Mouse (Mus musculus) cerebellum, adult 11-12 months (tissue): Measurements from ENCODE around the gene Hmgn5.

ENCODE experiments used
- DNase-seq: peaks from one replicate; pipeline ENCODE4 v3.0.0; 2022

The Hmgn5 gene

GRCm38 (mm10) chrX:109013283-109013682 is at the start of gene Hmgn5:
Hmgn5 (minus strand) TSS chrX:109013404.
- peak; percentile 86 for DNase-seq

GRCm38 (mm10) chrX:109047773-109048172 is 34.6 kb upstream of the Hmgn5 start:
- DNase-seq: no peak

DNA sequence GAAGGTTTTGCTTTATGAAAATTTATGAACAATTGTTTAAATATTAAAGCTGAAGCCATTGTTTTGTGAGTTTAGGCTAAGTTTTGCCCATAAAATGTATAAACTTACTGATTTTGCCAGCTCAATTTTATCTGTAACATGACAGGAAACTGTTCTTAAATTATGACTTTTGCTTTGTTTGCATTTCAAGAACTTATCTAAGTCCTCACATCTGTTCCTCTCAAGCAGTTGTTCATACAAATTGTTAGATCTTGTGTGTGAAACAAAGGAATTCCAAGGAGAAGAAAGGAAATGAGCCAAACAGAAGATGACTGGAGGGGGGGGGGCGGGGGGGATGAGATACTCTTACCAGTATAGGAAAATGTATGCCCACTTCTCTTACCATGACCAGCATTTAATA is 13.0 kb upstream of the Hmgn5 start:
- DNase-seq: no peak

DNA sequence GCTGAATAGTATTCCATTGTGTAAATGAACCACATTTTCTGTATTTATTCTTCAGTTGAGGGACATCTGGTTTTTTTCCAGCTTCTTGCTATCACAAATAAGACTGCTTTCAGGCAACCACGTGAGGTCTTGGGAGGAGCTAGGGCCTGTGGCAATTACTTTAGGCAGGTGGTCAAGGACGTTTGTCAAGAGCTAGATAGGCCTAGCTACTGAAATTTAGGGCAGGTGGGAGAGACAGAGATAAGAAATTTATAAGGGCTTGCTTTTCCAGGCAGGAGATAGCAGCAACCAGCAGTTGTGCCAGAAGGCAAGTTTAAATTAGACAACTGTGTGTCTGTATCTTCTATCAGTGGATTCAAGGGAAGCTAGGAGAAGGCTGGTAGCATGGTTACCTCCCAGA is 7.7 kb upstream of the Hmgn5 start:
- DNase-seq: no peak

DNA sequence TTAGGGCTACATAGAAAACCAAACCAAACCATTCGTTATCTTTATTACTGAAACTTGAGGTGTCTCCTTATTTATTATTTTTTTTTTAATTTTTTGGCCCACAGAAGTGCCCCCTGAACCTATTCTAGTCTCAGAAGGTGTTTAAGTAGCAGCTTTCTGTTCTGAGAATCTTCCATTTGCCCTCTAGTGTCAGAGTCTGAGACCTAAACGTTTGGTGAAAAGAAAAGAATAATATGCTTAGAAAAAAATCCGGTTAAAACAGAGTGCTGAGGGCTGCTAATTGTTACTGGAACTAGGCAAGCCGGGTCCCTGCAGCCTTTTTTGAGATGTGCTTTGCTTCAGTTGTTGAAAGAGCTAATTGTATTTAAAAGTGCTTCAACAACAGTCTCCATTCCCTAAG is 962 bp upstream of the Hmgn5 start:
- DNase-seq: no peak

GRCm38 (mm10) chrX:109013686-109014085 is 482 bp upstream of the Hmgn5 start:
- DNase-seq: no peak

DNA sequence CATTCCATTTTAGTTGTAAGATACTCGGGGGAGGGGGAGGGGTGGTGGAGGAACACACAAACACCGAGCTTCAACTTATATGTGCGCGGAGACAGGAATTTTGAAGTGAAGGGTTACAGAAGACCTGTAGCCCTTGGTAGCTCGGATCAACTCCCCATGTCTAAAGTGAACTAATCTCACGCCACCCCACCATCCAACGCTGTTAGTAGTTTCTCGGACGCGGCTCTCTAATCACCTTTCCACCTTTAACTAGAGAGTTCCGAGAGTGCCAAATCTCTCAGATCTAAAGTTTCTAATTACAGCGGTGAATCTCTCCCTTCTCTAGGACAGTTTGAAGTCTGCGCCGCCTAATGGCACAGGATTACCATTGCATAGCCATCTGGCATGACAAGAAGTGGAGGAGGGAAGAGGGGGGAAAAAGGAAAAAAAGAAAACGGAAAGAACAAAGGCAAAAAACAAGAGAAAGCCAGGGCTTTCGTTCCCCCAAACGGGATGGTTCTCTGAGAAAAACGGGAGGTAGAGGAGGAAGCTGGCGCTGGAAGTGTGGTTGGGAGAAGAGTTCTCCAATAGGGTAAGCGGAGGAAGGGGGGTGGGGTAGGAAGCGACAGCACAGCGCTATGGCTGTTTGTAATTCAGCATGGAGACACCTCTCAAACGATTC is 703 bp downstream of the Hmgn5 start:
- DNase-seq: peak; percentile 36

DNA sequence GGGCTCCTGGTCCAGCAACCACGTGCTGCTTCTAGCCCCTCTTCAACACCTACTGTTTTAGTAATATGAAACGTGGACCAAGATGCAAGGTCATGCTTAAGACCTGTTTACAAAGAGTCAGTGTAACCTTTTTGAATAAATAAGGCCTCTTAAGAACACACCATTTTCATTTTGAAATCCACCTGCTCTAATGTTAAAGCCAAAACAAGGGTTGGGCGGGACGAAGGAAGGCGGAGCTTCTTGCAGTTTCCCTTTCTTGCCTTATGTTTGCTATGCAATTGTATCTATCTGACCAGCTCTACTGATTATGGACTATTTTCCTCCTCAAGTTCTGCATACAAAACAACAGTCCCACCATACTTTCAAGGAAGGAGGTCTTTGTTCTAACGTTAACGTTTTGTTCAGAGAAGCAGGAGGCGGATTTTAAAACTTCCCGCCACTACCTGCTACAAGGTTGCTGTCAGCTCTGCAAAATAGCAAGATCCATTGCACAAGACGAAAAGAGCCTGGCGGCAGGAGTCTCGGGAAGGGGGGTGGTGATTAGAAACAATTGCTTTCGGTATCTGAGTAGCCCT is 1.5 kb downstream of the Hmgn5 start:
- DNase-seq: no peak

DNA sequence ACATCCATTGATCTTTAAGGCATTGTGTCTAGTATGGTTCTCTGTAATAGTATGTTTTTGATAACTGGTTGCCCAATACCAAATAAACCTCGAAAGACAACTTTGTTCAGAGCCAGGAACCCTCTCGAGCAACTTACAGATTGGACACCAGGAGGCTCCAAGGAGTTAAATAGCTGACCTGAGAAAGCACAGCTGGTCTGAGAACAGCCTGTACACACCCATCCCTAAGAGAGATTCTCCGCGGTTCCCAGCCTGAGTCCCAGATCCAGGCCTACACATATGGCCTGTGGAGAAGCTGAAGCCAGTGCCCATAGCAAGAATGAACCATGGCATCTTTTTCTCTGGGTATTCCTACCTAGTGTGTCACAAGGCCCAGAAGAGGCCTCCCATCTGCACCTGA is 11.9 kb downstream of the Hmgn5 start:
- DNase-seq: no peak
